Mouse (Mus musculus): Measurements from ENCODE around the gene Spry1. TPM values are rescaled to one million over a fixed set of nuclear protein-coding genes. Genes with fewer than 3 reads are reported as not detected.

The Spry1 gene
- 27.5 and 30.5 TPM in 2 replicates for polyA plus RNA-seq (2012; rRNA removed)

DNA sequence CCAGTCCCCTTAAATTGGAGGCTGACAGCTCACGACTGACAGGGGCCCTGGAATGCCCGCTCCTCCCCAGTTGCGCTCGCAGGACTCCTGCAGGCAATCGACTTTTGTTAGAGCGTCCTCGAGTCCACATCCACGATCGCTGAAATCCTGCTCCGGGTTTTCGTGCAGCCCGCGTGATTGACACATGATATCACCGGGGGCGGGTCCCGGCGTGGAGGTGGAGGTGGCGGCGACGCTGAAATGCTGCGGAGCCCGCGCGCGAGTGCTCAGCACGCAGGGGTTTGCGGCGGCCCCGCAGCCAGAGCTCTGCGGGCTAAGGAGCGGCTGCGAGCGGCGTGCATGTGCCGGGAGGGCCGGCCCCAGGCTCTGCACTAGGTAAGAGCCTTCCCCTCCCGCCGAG, at the start of gene Spry1:
Gene Spry1 (plus strand): TSS at position 258 of the 400 bp plus-strand sequence.

Other genes with a start within 250 kb of the Spry1 start
- gene Spata5, start 220.1 kb upstream of the Spry1 start, polyA plus RNA-seq (2012; rRNA removed), result 0.96 and 1.1 TPM in 2 replicates
- 16.0 and 18.2 TPM in 2 replicates for gene Nudt6, start 219.7 kb upstream of the Spry1 start, polyA plus RNA-seq (2012; rRNA removed)
- 2.8 and 3.6 TPM in 2 replicates for gene Gm5148, start 84.5 kb downstream of the Spry1 start, polyA plus RNA-seq (2012; rRNA removed)